Mouse (Mus musculus): ENCODE data around the gene Thumpd2. TPM values are rescaled to one million over a fixed set of nuclear protein-coding genes. Genes with fewer than 3 reads are reported as not detected.

Gene Thumpd2
- polyA plus RNA-seq, 1 experiment: 3.6 TPM

DNA sequence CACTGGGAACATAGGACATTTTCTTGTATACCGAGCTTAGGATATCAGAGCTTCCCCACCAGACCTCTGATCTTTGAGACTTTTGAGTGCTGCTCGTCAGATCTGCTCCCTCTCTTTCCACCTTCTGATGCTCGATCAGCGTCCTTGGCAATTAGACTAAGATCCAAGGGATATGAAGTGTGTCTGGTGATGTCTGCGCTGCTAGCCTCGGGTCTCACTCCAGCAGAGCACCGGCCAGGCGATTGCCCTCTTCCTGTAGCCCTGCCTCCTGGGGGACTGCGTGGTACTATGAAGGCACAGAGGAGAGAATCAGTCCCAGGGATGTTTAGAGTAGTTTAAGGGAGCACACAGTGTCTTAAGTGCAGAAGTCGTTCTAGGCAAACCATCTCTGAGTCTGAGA lies 81.9 kb downstream of the Thumpd2 start:
- H3K4me1 ChIP-seq (replicated peaks; ENCODE audit: control insufficient read depth, insufficient read depth, low read length): no peaks in the 10 kb centered on the region
- no peak for TF ChIP-seq POLR2A (IDR thresholded peaks at IDR 0.05; ENCODE audit: control insufficient read depth, extremely low read depth, insufficient read depth, low read length, poor library complexity)
- no peak for TF ChIP-seq CTCF (IDR thresholded peaks at IDR 0.05; ENCODE audit: borderline replicate concordance, control insufficient read depth, extremely low read depth, insufficient read depth, low read length, poor library complexity)
- no peak overlapping the region for H3K4me3 ChIP-seq (ENCODE audit: control insufficient read depth, insufficient read depth, low read length)
- H3K27me3 ChIP-seq (ENCODE audit: control insufficient read depth, insufficient read depth, low read length): no peaks in the 10 kb centered on the region
- 86% methylated on average over 10 of the region's 10 CpGs for WGBS
- H3K36me3 ChIP-seq (ENCODE audit: control insufficient read depth, insufficient read depth, low read length): no peaks in the 10 kb centered on the region
- DNase-seq: no peak
- H3K27ac ChIP-seq (ENCODE audit: control insufficient read depth, insufficient read depth, low read length): no peak overlapping the region

DNA sequence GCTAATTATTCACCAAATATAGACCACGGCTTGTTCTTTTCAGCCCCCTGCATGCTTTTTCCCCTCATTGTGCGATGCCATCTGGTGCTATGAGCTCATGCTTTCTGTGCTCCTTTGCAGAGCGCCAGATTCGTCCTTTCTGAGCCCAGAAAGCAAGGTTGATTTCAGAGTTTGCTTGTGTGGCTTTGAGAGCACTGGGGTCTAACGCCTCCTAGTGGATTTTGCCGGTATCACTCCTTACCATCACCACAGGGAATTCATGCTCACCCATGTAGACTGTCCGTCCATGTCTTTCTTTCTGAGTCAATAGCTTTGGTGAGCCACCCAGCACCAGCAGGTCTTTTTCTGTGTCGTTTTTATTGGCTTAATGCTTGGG lies 82.5 kb downstream of the Thumpd2 start:
- 13% methylated on average over 8 of the region's 8 CpGs for WGBS
- Histone ChIP-seq H3K36me3 (ENCODE audit: control insufficient read depth, insufficient read depth, low read length) (no peaks in the 10 kb centered on the region), H3K27me3 (ENCODE audit: control insufficient read depth, insufficient read depth, low read length) (no peaks in the 10 kb centered on the region), H3K4me3 (ENCODE audit: control insufficient read depth, insufficient read depth, low read length) (no peak overlapping the region), H3K27ac (ENCODE audit: control insufficient read depth, insufficient read depth, low read length) (no peak overlapping the region), H3K4me1 (replicated peaks; ENCODE audit: control insufficient read depth, insufficient read depth, low read length) (no peaks in the 10 kb centered on the region)
- DNase-seq: peak; percentile 19
- TF ChIP-seq CTCF (IDR thresholded peaks at IDR 0.05; ENCODE audit: borderline replicate concordance, control insufficient read depth, extremely low read depth, insufficient read depth, low read length, poor library complexity) (no peak), POLR2A (IDR thresholded peaks at IDR 0.05; ENCODE audit: control insufficient read depth, extremely low read depth, insufficient read depth, low read length, poor library complexity) (no peak)

DNA sequence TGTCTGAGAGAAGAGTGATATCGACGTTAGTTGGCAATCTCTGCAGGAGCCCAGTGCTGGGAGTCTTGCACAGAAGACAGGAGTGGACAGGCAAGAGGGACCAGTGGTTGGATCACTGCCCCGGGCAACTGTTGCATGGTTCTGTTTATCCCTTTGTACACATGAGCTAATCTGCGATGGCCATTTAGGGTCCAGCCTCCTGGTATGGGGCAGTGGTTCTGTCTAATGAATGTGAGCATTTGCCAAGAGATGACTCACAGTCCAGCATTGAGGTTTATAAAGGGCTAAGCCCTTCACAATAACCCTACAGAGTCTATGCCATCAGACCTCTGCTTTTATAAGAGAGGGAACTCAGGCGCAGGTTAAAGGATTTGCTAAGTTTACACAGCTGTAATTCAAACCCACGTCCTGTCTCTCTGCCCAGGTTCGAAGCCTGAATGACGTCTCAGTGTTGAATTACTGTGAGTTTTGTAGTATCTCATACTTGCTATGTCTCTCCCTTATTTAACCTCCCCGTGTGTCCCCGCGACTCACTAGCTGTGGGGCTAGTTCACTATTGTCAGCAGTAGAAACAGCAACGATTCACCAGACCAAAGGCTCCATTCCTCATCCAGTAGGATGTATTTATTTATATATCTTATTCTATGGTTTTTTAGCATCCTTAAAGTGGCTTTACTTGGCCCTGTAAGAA lies 83.0 kb downstream of the Thumpd2 start:
- no peak for TF ChIP-seq CTCF (IDR thresholded peaks at IDR 0.05; ENCODE audit: borderline replicate concordance, control insufficient read depth, extremely low read depth, insufficient read depth, low read length, poor library complexity)
- Histone ChIP-seq H3K4me3 (ENCODE audit: control insufficient read depth, insufficient read depth, low read length) (no peak overlapping the region), H3K36me3 (ENCODE audit: control insufficient read depth, insufficient read depth, low read length) (no peaks in the 10 kb centered on the region), H3K4me1 (replicated peaks; ENCODE audit: control insufficient read depth, insufficient read depth, low read length) (no peaks in the 10 kb centered on the region), H3K27ac (ENCODE audit: control insufficient read depth, insufficient read depth, low read length) (no peak overlapping the region), H3K27me3 (ENCODE audit: control insufficient read depth, insufficient read depth, low read length) (no peaks in the 10 kb centered on the region)
- no peak for DNase-seq
- WGBS: 81% methylated on average over 12 of the region's 12 CpGs

DNA sequence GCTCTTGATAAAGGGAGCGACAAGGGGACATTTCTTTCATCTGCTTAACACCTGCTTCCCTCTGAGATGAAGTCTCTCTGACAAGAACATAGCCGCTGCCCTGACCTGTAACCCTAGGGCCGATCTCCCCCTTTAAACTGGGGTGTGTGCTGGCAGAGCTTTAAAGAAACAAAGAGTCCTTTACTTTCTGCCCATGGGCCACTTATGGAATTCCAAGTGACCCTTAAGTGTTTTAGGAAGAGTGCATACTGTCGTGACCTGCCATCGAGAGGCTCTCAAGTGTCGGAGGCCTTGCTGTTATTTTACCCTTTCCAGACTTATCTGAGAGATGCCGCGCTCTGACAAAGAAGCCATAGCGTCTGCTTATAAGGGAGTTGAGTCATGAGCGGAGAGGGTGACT lies 84.8 kb downstream of the Thumpd2 start:
- WGBS: 96% methylated on average over 10 of the region's 10 CpGs
- Histone ChIP-seq H3K27ac (ENCODE audit: control insufficient read depth, insufficient read depth, low read length) (no peak overlapping the region), H3K4me3 (ENCODE audit: control insufficient read depth, insufficient read depth, low read length) (no peak overlapping the region), H3K4me1 (replicated peaks; ENCODE audit: control insufficient read depth, insufficient read depth, low read length) (no peaks in the 10 kb centered on the region), H3K36me3 (ENCODE audit: control insufficient read depth, insufficient read depth, low read length) (no peaks in the 10 kb centered on the region), H3K27me3 (ENCODE audit: control insufficient read depth, insufficient read depth, low read length) (no peaks in the 10 kb centered on the region)
- TF ChIP-seq POLR2A (IDR thresholded peaks at IDR 0.05; ENCODE audit: control insufficient read depth, extremely low read depth, insufficient read depth, low read length, poor library complexity): no peak
- no peak for TF ChIP-seq CTCF (IDR thresholded peaks at IDR 0.05; ENCODE audit: borderline replicate concordance, control insufficient read depth, extremely low read depth, insufficient read depth, low read length, poor library complexity)
- DNase-seq: no peak

DNA sequence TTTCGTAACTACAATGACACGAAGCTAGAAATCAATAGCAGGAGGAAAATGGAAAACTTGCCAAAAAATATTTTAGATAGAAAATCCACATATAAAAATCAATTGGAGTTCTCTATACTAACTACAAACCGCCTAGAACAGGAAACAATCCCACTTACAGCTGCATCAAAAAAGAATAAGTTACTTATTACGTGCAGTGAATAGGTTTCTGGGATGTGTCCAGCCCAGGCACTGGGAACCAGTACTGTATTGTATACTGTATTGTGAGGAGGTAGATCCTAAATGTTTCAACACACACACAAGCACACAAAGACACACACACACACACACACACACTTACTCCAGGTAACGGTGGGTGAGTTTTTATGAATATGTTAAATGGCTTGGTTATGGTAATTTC lies 87.6 kb downstream of the Thumpd2 start:
- TF ChIP-seq POLR2A (IDR thresholded peaks at IDR 0.05; ENCODE audit: control insufficient read depth, extremely low read depth, insufficient read depth, low read length, poor library complexity): no peak
- no peak for TF ChIP-seq CTCF (IDR thresholded peaks at IDR 0.05; ENCODE audit: borderline replicate concordance, control insufficient read depth, extremely low read depth, insufficient read depth, low read length, poor library complexity)

More for the DNA sequence above, 87.6 kb downstream of the Thumpd2 start:
- H3K4me1 ChIP-seq (replicated peaks; ENCODE audit: control insufficient read depth, insufficient read depth, low read length): no peaks in the 10 kb centered on the region
- no peaks in the 10 kb centered on the region for H3K27me3 ChIP-seq (ENCODE audit: control insufficient read depth, insufficient read depth, low read length)
- no peak overlapping the region for H3K4me3 ChIP-seq (ENCODE audit: control insufficient read depth, insufficient read depth, low read length)
- no peak overlapping the region for H3K27ac ChIP-seq (ENCODE audit: control insufficient read depth, insufficient read depth, low read length)
- no peak for DNase-seq
- H3K36me3 ChIP-seq (ENCODE audit: control insufficient read depth, insufficient read depth, low read length): no peaks in the 10 kb centered on the region
- WGBS: 91% methylated on average over 5 of the region's 5 CpGs

Other genes starting within 250 kb of the Thumpd2 start
- 0.09 and 0.23 TPM in 2 replicates for gene Tmem178, start 120.5 kb downstream of the Thumpd2 start, polyA plus RNA-seq (2012; rRNA removed)